Mouse (Mus musculus) kidney, adult 2 months (tissue): Measurements from ENCODE around the gene Xylt1. TPM values are rescaled to one million over a fixed set of nuclear protein-coding genes. Genes with fewer than 3 reads are reported as not detected.
A peak's percentile ranks its signal among the peaks of the same experiment; 100 is the strongest.

Experiments
- DNase-seq: peaks from one replicate; pipeline ENCODE4 v3.0.0; 2021
- H3K27ac ChIP-seq: fragments of 200-500 bp; 2 replicates; pipeline ENCODE4 v1.5.1; 2012; ENCODE audit warnings: low read depth, low read length, control low read depth, inconsistent platforms; ENCODE audit not compliant: insufficient read depth
- H3K27me3 ChIP-seq: fragments of 200-500 bp; replicated peaks from 2 replicates; pipeline ENCODE4 v1.6.1; 2012; ENCODE audit warnings: mild to moderate bottlenecking, moderate library complexity, low read length, inconsistent platforms; ENCODE audit not compliant: control insufficient read depth, insufficient read depth
- H3K36me3 ChIP-seq: fragments of 200-500 bp; 2 replicates; pipeline ENCODE4 v1.6.1; 2012; ENCODE audit warnings: mild to moderate bottlenecking, moderate library complexity, low read length, inconsistent platforms; ENCODE audit not compliant: control insufficient read depth, insufficient read depth
- H3K4me1 ChIP-seq: fragments of 200-500 bp; 2 replicates; pipeline ENCODE4 v1.6.1; 2011; ENCODE audit warnings: low read length; ENCODE audit not compliant: control insufficient read depth, insufficient read depth
- H3K4me3 ChIP-seq: fragments of 200-500 bp; 2 replicates; pipeline ENCODE4 v1.5.1; 2011; ENCODE audit warnings: mild to moderate bottlenecking, low read depth, low read length, control low read depth; ENCODE audit not compliant: insufficient read depth
- CTCF ChIP-seq: fragments of 200-500 bp; conservative IDR thresholded peaks from 2 replicates; pipeline ENCODE4 v1.5.1; 2011; ENCODE audit warnings: low read depth, mild to moderate bottlenecking, control low read depth, low read length, moderate library complexity, mixed read lengths; ENCODE audit not compliant: insufficient read depth, insufficient read length
- POLR2A ChIP-seq: fragments of 200-500 bp; IDR thresholded peaks from one replicate; pipeline ENCODE4 v1.6.1; 2011; ENCODE audit warnings: low read depth, low read length, control low read depth
- WGBS: fragments of 180-500 bp; shearing (Covaris S2); methylation state at CpG from one replicate; pipeline ENCODE4 v1.1.7; 2018; 5-methylcytosine and 5-hydroxymethylcytosine counted together
- polyA plus RNA-seq: library from polyadenylated mRNA; depleted of rRNA; stranded (reverse); fragments of >200 nt; gene quantifications from 2 replicates; pipeline ENCODE4 v1.2.3, GENCODE M21; 2012

Gene Xylt1
- polyA plus RNA-seq, 1 experiment = 6.1 TPM

DNA sequence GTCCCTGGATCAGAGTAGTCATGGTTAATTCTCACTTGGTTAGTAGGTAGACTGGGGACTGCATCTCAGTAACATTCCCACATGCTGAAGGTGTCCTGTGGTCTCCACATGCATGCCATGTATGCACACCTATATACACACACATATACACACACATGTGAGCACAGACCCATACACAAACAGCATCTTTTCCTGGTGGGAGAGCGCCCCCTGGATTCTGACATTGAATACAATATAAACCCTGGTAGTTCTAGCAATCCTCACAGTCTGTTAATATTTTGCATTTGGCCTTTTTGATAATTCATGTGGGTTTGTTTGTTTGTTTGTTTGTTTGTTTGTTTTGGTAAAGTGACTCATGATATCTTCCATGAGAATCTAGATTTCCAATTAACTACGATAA is 242.0 kb downstream of the Xylt1 start:
- 80% methylated on average over 2 of the region's 2 CpGs for WGBS
- Histone ChIP-seq H3K27ac (no peak overlapping the region), H3K4me3 (no peak overlapping the region), H3K36me3 (no peaks in the 10 kb centered on the region), H3K27me3 (no peaks in the 10 kb centered on the region), H3K4me1 (no peaks in the 10 kb centered on the region)
- peak; percentile 54 for DNase-seq
- TF ChIP-seq POLR2A (no peak), CTCF (peak; percentile 47)

DNA sequence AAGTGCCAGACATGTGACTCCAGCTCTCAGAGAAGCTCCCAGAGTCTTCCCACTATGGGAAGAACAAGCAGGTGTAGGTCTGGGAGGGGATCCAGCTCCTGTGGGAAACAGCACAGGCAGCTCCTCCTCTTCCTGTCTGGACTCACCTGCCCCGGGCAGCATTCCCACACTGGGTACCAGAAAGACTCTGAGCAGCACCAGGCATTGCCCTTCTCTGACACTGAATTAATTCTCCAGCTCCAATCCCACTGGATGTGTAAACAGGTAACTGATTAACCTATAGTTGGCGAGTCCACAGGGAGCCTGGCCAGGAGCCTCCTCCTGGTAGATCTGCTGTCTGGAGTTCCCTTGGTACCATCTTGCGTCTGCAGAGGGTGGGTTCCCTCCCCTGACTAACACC is 248.0 kb downstream of the Xylt1 start:
- 37% methylated on average over 3 of the region's 3 CpGs for WGBS
- H3K4me3 ChIP-seq = no peak overlapping the region

GRCm38 (mm10) chr7:117630657-117631056 is 249.9 kb downstream of the Xylt1 start:
- Histone ChIP-seq H3K27ac (no peak overlapping the region), H3K27me3 (no peaks in the 10 kb centered on the region), H3K4me3 (no peak overlapping the region), H3K36me3 (no peaks in the 10 kb centered on the region), H3K4me1 (no peaks in the 10 kb centered on the region)
- 74% methylated on average over 5 of the region's 5 CpGs for WGBS
- TF ChIP-seq POLR2A (no peak), CTCF (peak; percentile 76)
- peak; percentile 65 for DNase-seq

More for the DNA sequence above, 248.0 kb downstream of the Xylt1 start:
- Histone ChIP-seq H3K27me3 (no peaks in the 10 kb centered on the region), H3K27ac (no peak overlapping the region), H3K4me1 (no peaks in the 10 kb centered on the region), H3K36me3 (no peaks in the 10 kb centered on the region)
- TF ChIP-seq CTCF = no peak
- no peak for TF ChIP-seq POLR2A
- DNase-seq = peak; percentile 94

- H3K4me3 ChIP-seq = no peak overlapping the region
- no peak for TF ChIP-seq POLR2A
- no peak for TF ChIP-seq CTCF
- WGBS = 90% methylated on average over 4 of the region's 4 CpGs
- H3K27me3 ChIP-seq = no peaks in the 10 kb centered on the region
- H3K36me3 ChIP-seq = no peaks in the 10 kb centered on the region
- no peaks in the 10 kb centered on the region for H3K4me1 ChIP-seq
- no peak overlapping the region for H3K27ac ChIP-seq
- no peak for DNase-seq
These were observed 254.8 kb downstream of the Xylt1 start for GRCm38 (mm10) chr7:117635584-117635983.

GRCm38 (mm10) chr7:117636713-117637112 is 255.9 kb downstream of the Xylt1 start:
- H3K36me3 ChIP-seq = no peaks in the 10 kb centered on the region
- H3K4me1 ChIP-seq = no peaks in the 10 kb centered on the region
- no peak overlapping the region for H3K4me3 ChIP-seq
- H3K27ac ChIP-seq = no peak overlapping the region
- no peaks in the 10 kb centered on the region for H3K27me3 ChIP-seq
- WGBS = 87% methylated on average over 3 of the region's 3 CpGs
- no peak for TF ChIP-seq CTCF
- no peak for DNase-seq

- Histone ChIP-seq H3K27ac (no peak overlapping the region), H3K4me1 (no peaks in the 10 kb centered on the region), H3K4me3 (no peak overlapping the region)
These were observed 257.2 kb downstream of the Xylt1 start for GRCm38 (mm10) chr7:117637997-117638396.

GRCm38 (mm10) chr7:117652637-117653036 is 271.9 kb downstream of the Xylt1 start:
- no peaks in the 10 kb centered on the region for H3K27me3 ChIP-seq
- no peaks in the 10 kb centered on the region for H3K4me1 ChIP-seq
- H3K4me3 ChIP-seq = no peak overlapping the region
- no peak overlapping the region for H3K27ac ChIP-seq
- WGBS = 26% methylated on average over 1 of the region's 1 CpGs
- DNase-seq = no peak
- H3K36me3 ChIP-seq = peaks cover 2% of the 10 kb centered on the region
- TF ChIP-seq POLR2A (no peak), CTCF (no peak)

More at GRCm38 (mm10) chr7:117637997-117638396, 257.2 kb downstream of the Xylt1 start:
- H3K27me3 ChIP-seq = no peaks in the 10 kb centered on the region
- DNase-seq = no peak
- no peak for TF ChIP-seq POLR2A
- TF ChIP-seq CTCF = no peak
- 98% methylated on average over 1 of the region's 2 CpGs for WGBS
- no peaks in the 10 kb centered on the region for H3K36me3 ChIP-seq
